Mouse (Mus musculus): ENCODE measurements around the gene Hist3h2ba. TPM values are rescaled to one million over a fixed set of nuclear protein-coding genes. Genes with fewer than 3 reads are reported as not detected.

The Hist3h2ba gene
- 100 to 1,000 TPM; 119 to 135 TPM for total RNA-seq (2021)
- long read RNA-seq, experiment 1, transcript Hist3h2ba-201 (1 exons, 614 nt) = major isoform, 15 of 16 reads
- long read RNA-seq, experiment 1, partial matches to known transcripts = 0 of 16 reads
- long read RNA-seq, experiment 1, other reads (novel, unspliced or antisense) = 1 of 16 reads
- long read RNA-seq, experiment 2, transcript Hist3h2ba-201 (1 exons, 614 nt) = major isoform, 10 of 10 reads
- long read RNA-seq, experiment 2, partial matches to known transcripts = 0 of 10 reads
- long read RNA-seq, experiment 2, other reads (novel, unspliced or antisense) = 0 of 10 reads

DNA sequence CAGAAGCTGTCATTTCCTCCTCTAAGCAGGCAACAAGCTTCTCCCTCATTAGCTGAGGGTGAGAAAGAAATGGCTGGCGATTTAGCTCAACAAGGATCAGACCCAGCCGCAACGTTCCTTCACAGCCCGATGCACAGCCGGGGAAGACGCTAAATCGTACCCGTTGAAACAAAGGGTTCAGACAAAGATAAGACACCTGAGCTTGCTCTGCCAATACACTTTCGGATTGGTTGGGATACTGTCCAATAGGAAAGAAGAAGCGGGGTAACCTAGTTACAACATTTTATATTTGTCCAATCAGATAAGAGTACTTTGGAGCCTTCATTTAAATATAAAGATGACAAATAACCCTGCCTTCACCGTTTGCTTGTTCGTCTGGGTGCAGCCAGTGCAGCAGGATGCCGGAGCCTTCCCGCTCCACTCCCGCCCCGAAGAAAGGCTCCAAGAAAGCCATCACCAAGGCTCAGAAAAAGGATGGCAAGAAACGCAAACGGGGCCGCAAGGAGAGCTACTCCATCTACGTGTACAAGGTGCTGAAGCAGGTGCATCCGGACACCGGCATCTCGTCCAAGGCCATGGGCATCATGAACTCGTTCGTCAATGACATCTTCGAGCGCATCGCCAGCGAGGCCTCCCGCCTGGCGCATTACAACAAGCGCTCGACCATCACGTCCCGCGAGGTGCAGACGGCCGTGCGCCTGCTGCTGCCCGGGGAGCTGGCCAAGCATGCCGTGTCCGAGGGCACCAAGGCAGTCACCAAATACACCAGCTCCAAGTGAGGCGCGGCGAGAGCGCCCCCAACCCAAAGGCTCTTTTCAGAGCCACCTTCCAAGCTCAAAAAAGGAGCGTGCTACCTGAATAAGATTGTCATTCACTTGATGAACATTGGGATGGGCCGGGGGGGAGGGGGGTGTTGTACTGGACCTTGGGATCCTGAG lies at the start of gene Hist3h2ba:
Gene Hist3h2ba (plus strand): TSS at position 379 of the 938 bp plus-strand sequence.
- intact Hi-C loops (cut with DNase I) = no loop called here
- peak; percentile 84 to 96 for DNase-seq (ENCODE audit: low spot score in 2 of 2)

GRCm38 (mm10) chr11:58901080-58901479 lies 47.6 kb upstream of the Hist3h2ba start:
- intact Hi-C loops (cut with DNase I) = no loop called here
- no peak for DNase-seq (ENCODE audit: low spot score in 2 of 2)

GRCm38 (mm10) chr11:58903511-58904409 lies 45.0 kb upstream of the Hist3h2ba start, which contains the start of gene Zfp39:
Gene Zfp39, minus strand, starts transcription at chr11:58904225.
- intact Hi-C loops (cut with DNase I) = no loop called here
- peak; percentile 95 to 96 for DNase-seq (ENCODE audit: low spot score in 2 of 2)

- intact Hi-C loops (cut with DNase I) = no loop called here
- no peak for DNase-seq (ENCODE audit: low spot score in 2 of 2)
Observed at GRCm38 (mm10) chr11:58904410-58904718, 44.4 kb upstream of the Hist3h2ba start.

GRCm38 (mm10) chr11:58904838-58905237 lies 43.9 kb upstream of the Hist3h2ba start:
- intact Hi-C loops (cut with DNase I) = no loop called here

DNA sequence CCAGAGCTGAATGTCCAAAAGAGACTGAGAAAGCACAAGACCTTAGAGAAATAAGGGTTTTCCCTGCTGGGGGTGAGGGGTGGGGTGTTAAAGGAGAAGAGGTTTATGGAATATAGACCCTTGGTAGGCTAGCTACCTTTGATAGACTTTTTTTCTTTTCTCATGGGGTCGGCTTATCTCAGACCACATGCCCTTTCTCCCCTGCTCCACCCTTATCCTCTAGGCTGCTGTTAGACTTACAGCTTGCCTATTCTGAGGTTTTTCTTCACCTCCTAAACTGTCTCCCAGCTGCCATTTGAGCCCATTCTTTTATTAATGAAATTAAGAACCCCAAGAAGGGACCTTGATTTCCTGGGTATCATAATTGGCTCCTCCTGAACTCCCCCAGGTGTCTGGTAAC lies 34.9 kb upstream of the Hist3h2ba start:
- intact Hi-C loops (cut with DNase I) = no loop called here
- no peak for DNase-seq (ENCODE audit: low spot score in 2 of 2)

More at GRCm38 (mm10) chr11:58904838-58905237, 43.9 kb upstream of the Hist3h2ba start:
- DNase-seq (ENCODE audit: low spot score in 2 of 2) = peak in 1 of 2 experiments; percentile 35

DNA sequence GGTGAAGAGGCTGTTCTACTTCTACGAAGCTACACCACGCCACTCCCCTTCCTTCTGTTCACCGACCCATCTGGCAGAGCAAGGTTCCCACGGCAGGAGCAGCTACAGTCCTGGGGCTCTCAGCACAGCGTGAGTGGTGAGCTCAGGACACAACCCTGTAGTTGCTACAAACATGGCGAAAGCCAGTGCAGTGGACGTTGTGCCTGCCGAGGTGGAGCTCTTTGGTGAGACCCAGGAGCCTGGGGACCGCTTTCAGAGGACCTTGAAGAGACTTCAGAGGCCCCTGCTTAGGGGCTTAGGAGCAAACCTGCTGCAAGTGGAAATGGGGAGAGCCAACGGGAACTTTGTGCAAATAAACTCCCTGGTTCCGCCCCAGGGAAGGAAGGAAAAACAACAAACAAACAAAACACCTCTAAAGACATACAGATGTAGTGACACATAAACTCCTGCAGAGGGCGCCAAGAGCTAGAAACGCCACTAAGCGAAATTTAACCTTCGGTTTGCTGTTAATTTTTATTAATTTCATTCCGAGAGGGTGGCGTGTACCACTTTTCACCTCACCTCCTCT lies 34.2 kb upstream of the Hist3h2ba start:
- no peak for DNase-seq (ENCODE audit: low spot score in 2 of 2)
- intact Hi-C loops (cut with DNase I) = no loop called here

- peak in 1 of 2 experiments; percentile 26 for DNase-seq (ENCODE audit: low spot score in 2 of 2)
- intact Hi-C loops (cut with DNase I) = no loop called here
Observed at GRCm38 (mm10) chr11:58916879-58917744, 31.6 kb upstream of the Hist3h2ba start.

DNA sequence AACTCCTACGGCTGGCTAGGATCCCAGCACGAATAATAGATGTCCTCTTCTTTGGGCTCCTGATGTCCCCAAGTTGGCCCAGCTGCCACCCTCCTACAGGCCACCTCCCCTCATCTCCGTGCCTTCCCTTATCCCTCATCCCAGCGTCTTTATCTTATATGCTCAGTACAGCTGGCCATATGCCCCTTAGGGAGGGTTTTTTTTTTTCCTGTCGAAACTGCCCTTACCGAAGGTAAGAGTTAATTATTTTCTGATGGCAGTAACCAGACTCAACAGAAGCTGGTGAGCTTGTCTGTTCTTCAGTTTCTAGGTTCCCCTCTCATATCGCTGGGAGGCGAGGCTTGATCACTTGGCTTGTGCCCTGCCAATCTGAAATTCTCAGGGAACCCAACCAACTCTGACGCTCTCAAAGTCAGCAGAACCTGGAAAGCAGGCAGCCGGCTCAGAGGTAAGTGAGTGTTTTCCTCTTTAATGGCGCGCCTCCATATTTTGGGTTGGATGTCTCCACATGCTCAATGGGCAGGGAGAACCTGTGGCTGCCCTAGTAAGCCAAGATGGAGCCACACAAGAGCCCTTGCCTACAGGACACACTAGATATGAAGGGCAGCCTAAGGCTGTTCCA lies 30.9 kb upstream of the Hist3h2ba start, which contains the start of gene Btnl10:
Gene Btnl10 (plus strand): TSS at position 164 of the 622 bp plus-strand sequence.
- intact Hi-C loops (cut with DNase I) = no loop called here

DNA sequence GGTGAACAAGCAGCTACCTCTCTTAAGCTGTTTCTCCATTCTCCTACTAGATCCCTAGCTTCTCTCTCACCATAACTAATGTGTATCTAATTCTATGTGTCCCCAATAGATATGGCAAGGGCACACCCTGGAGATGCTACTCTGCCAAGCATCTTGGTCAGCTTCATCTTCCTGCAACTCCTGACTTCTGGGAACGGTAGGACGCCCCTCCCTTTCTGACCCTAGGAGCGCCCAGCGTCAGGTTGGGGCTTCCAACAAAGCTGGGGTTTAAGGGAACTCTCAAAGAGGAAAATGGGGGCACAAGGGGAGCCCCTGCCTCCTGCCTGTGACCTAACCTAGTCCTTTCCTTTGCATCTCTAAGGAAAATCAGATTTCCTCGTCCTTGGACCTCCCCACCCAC lies 30.0 kb upstream of the Hist3h2ba start:
- DNase-seq (ENCODE audit: low spot score in 2 of 2) = no peak
- intact Hi-C loops (cut with DNase I) = no loop called here

More for the DNA sequence above, 30.9 kb upstream of the Hist3h2ba start, which contains the start of gene Btnl10:
- no peak for DNase-seq (ENCODE audit: low spot score in 2 of 2)

DNA sequence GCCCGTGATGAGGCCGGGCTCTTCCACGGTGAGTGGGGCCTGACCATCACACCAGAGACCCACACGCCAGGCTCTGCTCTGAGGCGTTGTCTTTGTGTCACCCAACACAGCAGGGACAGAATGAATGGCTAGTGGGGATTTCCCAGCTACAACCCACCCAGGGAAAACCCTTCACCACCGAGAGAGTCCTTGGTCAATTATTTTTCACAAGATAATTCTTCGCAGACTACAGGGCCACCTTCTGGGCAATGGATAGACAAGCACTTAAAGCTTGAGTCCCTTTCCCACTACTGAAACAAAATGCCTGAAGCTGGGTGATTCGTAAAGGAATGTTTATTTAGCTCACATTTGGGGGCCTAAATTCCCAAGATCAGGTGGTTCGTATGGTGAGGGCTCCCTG lies 26.3 kb upstream of the Hist3h2ba start:
- intact Hi-C loops (cut with DNase I) = no loop called here
- no peak for DNase-seq (ENCODE audit: low spot score in 2 of 2)

DNA sequence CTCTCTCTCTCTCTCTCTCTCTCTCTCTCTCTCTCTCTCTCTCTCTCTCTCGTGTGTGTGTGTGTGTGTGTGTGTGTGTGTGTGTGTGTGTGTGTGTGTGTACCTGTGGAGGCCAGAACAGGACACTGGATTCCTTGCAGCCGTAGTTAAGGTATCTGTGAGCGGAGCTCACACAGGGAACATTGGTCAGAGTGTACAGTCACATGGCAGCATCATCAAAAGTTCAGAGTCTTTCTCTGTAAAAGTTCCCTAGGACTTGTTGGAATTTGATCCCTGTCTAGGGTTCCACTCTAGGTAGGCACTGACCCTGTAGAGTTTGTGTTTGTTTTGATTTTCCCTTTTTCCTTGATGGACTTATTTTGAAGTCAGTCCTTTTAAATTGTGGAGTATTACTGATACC lies 22.1 kb upstream of the Hist3h2ba start:
- intact Hi-C loops (cut with DNase I) = no loop called here
- DNase-seq (ENCODE audit: low spot score in 2 of 2) = no peak

GRCm38 (mm10) chr11:58927053-58927452 lies 21.7 kb upstream of the Hist3h2ba start:
- intact Hi-C loops (cut with DNase I) = no loop called here
- no peak for DNase-seq (ENCODE audit: low spot score in 2 of 2)

GRCm38 (mm10) chr11:58927790-58928651 lies 20.7 kb upstream of the Hist3h2ba start:
- DNase-seq (ENCODE audit: low spot score in 2 of 2) = peak; percentile 50 to 69
- intact Hi-C loops (cut with DNase I) = no loop called here

DNA sequence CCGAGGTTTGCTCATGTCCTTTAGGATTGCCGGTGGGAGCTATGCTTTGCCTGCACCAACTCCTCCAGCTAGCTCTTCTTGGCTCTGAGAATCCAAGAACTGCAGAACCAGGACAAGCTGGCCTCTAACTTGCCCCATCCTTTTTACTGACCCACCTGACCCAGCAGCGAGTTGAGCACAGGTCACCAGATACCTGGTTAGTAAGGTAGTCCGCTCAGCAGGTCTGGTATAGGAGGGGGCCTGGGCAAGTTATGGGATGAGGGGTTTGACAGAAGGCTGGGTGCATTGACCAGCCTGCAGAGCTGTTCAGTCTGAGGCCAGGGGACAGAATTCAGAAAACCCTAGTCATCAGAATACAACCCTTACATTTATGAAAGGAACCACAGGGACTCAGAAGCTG lies 19.7 kb upstream of the Hist3h2ba start:
- intact Hi-C loops (cut with DNase I) = no loop called here
- DNase-seq (ENCODE audit: low spot score in 2 of 2) = no peak

DNA sequence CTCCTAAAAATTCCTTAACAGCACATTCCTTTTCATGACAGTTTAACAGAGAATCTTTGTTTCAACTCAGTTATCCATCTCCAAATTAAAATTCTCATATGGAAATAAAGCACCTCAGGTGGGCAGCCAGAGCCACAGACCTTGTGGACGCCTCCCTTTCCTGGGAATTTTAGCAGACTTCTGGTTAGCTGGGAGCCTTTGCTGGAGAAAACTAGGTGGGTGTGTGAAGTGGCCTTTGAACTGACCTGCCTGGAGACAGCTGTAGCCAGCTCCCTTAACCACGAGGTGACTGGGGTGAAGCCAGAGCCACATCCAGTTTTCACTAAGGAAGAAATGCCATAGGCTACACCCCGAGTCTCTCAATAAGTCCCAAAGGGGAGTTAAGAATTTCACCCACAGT lies 19.1 kb upstream of the Hist3h2ba start:
- no peak for DNase-seq (ENCODE audit: low spot score in 2 of 2)
- intact Hi-C loops (cut with DNase I) = no loop called here

DNA sequence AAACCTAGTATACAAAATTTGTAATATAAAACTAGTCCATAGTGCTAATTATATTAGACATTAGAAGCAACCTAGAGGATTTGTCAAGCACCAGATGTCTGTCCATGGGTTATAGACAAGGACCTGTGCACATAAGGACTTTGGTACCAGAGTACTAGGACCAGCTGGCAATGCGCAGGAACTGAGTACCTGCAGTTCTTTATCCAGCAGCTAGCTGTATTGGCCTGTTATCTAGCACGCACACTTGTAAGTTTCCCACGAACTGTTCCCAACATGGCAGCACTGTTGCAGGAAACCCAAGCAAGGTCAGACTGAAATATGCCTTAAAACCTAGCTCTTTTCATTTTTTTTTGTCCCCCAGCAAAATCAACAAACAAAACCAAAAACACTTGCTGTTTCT lies 18.5 kb upstream of the Hist3h2ba start:
- DNase-seq (ENCODE audit: low spot score in 2 of 2) = no peak
- intact Hi-C loops (cut with DNase I) = no loop called here

All from left cerebral cortex, postnatal 14 days (tissue).